Mouse (Mus musculus) retina, embryonic 14.5 days (tissue): ENCODE measurements at regions not wholly inside any gene's neighbourhood (a gene's known extent, or its start where the extent isn't known, plus 50 kb on each side); places are given as distances from the start of the nearest gene placed in this dataset.

Source experiments
- DNase-seq: peaks from one replicate; pipeline ENCODE4 v3.0.0-alpha.2; 2015; ENCODE audit warnings: low spot score

GRCm38 (mm10) chr8:10768181-10768580 is 240.1 kb downstream of the Irs2 start:
- DNase-seq = no peak

DNA sequence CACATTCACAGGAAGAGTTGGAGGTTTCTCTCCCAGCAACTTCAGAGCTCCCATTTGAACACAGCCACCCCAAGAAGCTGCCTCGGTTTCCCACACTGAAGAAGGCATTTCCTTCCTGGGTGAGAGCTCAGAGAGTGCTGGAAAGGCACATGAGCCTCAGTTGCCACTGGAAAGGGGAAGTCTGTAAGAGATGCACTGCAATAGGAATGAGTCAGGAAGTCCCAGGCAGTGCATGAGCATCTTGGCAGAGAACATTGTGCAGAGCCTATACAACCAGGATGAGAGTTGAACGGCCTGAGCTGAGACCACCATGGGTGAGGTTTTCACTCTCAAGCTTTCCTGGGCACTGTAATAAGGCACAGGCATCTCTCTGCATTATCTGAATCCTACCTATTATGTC is 244.4 kb downstream of the Irs2 start:
- DNase-seq = no peak

- no peak for DNase-seq
These were observed 246.5 kb downstream of the Irs2 start for GRCm38 (mm10) chr8:10761694-10762305.

DNA sequence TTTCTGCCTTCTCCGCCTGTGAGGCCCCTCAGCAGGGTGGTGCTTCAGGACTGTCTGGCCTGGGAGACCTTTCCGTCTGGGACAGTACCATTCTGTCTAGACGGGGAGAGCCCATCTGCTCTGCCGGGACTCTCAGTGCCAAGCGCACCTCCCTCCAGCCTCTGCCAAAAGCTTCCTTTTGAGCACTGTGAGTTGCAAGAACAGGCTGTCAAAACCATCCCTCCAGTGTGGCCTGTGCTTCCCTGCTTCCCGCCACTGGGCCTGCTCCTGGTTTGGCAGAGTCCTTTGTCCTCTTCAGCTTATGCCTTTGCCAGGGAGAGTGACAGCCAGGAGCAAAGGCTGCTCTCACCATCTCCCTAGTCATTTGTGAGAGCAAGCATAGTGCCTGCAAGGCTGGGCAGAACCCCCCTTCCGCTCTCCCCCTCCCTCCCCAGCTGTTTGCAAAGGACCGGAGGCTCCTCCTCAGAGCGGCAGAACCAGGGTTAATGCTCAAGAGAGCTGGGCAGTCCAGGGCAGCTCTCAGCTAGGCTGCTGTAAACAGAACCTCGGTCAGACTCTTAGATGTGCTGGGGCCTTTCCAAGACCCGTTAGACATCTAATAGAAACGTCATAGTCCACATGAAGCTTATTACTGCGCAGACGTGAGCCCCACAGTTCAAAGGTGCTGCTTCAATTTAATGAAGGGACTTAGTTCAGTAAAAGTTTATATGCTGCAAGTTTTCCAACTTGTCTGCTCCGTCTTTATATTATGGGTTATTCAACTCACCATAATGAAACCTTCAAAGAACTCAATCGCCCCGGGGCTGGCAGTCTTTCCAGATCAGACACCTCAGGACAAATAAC is 247.2 kb downstream of the Irs2 start:
- DNase-seq = peak; percentile 76

DNA sequence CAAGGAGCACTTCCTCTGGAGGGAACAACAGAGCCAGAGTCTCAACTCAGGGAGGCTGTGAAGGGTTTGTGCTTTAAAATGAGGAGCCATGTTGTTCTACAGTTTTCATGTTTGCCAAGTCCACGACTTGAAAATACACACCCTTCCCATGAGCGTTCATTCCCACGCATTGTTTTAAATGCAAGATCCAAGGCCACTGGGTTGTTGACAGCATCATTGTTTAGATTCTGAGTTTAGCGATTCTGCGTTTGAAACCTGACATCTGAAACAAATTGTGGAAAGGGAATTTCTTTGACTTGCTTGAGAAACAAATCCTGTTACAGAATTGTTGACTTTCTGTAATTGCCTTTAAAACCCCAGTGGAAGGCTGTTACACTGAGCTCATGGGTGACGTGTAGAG is 248.0 kb downstream of the Irs2 start:
- no peak for DNase-seq

DNA sequence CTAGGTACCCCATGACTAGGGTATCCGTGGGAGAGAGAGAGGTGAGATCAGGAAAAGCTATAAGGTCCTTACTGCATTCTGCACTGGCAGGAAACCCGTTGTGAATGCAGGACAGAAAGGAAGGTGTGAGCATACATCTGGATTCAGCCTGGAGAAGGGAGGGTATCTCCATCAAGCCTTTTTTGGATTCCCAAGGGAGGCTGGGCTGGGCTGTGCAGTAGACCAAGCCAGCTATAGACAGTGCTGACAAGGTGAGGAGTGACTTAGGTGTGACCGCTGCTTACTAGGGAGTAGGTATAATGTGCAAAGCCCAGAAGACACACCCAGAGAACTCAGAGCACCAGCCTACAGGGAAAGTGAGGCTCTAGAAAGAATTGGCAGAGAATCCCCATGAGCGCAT is 250.1 kb downstream of the Irs2 start:
- DNase-seq = no peak

GRCm38 (mm10) chr8:10754986-10755308 is 253.3 kb downstream of the Irs2 start:
- DNase-seq = no peak

DNA sequence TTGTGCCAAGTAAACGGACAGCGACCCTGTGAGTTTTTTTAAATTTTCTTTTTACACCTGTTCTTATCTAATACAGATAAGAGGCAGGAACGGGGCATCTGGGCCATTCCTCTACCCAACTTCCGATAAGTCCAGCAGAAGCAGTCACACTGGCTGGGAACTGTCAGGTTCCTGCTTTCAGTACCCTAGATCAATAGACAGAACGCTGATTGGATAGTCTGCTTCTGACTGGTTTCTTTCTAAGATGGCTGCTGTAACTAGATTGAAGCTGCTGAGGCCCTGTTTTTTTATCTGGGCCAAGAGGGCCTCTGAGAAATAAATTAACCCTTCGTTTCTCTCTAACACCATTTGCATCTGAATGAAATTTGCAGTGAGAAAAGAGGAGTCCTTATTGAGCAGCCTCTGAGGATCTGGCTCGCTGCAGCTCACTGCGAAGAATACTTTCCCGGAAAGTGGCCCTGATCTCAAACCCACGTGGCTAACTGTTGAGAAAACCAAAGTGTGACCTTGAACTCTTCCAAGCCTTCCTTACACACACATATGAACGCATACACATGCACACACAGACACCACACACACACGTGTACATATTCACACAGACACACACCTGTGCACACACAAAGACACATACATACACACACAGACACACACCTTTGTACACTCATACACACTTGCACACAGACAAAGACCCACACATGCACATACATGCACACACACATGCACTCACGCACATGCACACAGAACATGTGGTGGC is 253.8 kb downstream of the Irs2 start:
- no peak for DNase-seq

GRCm38 (mm10) chr8:10753056-10753455 is 255.2 kb downstream of the Irs2 start:
- no peak for DNase-seq

DNA sequence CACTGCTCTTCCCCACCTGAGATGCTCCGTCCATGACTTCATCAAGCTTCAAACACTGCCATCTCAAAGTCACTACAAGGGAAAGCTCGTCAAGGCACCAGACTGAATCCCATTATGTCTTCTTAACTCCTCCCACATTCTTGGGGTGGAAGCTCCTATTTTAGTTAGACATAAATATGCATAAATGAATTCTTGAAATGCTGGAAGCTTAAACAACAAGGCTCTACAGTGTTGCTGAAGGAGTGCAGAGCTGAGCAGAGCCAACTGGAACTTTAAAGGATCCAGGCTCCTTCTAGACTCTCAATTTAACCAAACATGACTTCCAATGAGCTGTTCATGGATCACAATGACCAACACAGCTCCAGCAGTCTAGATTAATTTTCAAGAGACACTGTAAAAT is 261.1 kb downstream of the Irs2 start:
- DNase-seq = no peak

- no peak for DNase-seq
These were observed 265.0 kb downstream of the Irs2 start for GRCm38 (mm10) chr8:10743241-10743640.

GRCm38 (mm10) chr8:10740837-10741236 is 267.4 kb downstream of the Irs2 start:
- no peak for DNase-seq

DNA sequence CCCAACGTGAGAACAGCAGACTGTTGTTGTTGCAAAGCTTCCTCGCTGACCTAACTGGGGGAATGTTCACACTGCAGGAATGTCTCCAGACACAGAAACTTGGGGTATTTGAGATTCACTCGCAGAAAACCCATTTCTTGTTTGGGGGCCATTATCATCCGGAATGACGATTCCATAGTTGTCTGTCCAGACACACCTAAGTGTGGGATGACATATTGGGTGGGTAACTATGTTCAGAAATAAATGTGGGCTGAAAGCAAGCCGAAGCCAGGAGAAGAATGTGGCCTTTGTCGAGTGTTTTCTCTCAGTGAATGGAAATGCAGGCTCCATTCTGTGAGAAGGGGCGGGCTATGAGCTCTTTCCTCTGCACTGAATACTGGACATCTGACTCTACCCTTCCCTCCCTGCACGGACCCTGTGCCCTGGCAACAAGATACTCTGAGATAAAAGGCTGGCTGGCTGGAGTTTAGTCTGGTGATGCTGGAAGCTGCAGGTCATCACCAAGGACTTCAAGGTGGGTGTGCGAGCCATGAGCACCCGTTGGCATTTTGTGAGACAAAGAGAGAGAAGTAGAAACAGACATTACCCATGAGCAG is 269.7 kb downstream of the Irs2 start:
- no peak for DNase-seq

- no peak for DNase-seq
These were observed 273.5 kb downstream of the Irs2 start for GRCm38 (mm10) chr8:10734746-10735145.

DNA sequence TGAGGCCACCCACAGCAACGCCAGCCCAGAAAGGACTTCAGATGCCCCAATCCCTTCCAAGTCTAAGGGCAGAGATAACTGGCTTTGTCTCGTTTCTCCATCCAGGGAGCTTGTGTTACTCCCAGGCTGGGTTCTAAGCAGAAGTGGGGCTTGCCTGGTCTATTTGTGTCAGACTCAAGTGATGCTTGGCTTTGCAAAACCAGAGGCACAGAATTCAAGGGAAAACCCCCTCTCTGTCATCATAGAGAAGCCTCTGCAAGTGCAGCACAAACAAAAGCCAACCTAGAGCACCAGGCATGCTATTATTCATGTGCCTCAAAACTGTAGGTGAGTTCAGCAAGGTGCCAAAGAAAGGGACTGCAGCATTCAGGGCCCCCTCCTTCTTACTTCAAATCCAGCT is 284.9 kb downstream of the Irs2 start:
- DNase-seq = no peak

- DNase-seq = no peak
These were observed 285.5 kb downstream of the Irs2 start for GRCm38 (mm10) chr8:10722742-10723141.

DNA sequence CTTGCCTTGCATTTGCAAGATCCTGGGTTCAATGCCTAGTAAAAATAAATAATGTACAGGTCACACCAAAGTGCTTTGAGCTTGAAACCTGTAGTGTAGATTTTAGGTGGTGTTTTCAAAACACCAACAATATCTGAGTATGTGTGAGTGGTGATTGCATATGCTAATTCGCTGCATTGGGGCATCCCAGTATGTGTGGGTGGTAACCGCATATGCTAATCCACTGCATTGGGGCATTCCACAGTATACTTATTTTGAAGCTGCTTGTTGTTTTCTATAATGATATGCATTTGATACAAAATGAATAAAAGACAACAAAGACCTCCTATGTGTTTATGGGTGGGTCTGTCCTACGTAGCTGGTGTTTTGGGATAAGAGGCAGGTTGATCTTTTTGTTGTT is 285.9 kb downstream of the Irs2 start:
- no peak for DNase-seq

DNA sequence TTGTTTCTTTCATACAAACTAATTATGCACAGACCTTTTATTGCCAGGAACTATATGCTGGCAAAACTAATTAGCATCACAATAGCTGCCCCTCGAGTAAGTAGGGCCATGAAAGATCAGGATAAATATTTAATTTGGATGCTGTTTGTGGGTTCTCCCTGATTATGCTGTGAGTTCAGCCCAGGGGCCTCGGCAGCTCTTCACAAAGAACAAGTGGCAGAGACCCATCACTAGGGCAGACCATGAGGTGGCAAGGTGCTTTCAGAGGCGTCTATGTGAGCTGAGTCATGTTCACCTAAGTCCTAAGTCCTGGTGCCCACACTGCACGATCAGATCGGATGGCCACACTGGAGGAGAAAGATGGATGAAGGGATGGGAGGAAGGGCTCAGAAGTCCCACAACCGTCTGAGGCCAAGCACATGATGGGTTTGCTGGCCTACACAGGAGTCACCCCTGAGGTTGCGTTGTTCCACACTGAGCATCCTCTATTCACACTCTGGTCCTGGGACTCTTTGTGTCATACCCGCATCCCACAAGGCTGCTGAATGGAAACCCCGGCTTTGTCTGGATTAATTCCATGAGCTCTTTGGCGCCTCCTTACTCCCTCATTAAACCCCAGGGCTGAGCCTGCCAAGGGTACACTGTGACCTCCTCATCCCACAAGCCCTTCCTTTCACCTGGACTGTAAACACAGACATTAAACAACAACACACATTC is 287.0 kb downstream of the Irs2 start:
- DNase-seq = no peak

DNA sequence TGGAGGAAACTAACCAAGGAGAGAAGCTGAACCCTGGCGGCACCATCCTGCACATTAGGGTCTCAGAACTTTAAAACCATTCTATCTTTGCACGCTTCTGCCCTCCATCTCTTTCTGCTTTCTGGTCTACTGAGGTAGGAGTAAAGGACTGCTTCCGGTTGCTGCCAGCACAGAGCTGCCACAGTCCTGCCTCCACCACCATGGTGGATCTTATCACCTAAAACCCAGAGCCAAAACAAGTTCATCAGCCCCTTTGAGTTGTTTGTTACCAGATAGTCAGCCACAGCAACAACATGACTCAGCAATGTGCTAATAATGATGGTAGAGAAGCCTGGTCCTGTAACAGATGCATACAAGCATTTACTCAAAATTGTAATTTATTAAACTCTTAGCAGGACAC is 287.9 kb downstream of the Irs2 start:
- DNase-seq = no peak

- DNase-seq = no peak
These were observed 288.8 kb downstream of the Irs2 start for GRCm38 (mm10) chr8:10719411-10719810.

DNA sequence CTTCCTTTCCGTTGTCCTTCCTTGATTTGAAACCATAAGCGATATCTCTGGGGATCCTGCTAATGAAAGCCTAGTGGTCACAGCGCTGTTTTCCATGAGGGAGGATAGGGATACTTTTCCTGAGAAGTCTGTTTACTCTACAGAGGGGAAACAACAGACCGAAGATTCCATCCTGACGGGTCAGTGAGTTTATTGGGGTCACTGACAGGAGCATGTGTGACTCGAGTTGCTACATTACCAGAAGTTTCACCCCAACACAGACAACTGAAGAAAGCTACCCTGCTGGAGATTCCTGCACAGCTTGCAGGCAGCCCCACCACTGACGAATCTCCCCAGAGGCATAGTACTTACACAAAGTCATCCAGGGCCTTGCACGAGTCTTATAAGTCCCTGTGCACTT is 291.0 kb downstream of the Irs2 start:
- no peak for DNase-seq

DNA sequence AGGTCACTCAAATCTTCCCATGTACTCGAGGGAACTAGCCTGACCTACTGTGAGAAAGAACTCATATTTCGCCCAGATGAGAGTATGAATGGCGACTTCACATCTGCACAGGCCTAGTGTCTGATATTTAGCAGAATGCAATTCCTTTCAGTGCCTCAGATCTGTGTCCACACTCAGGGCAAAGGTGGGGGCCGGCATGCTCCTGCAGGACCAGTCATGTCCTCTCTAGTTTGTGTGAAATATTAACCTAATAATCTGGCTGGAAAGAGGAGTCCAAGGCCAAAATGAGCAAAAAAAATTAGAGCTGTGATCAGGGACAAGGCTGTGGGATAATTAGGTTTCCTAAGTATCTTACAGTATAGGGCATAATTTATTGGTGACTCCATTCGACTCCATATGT is 292.1 kb downstream of the Irs2 start:
- DNase-seq = no peak
